ENCODE assay signal across 29 mouse cellular contexts in genomic region chr16:23397931-23398330, GRCm38 (mm10). TPM values are rescaled to one million over a fixed set of nuclear protein-coding genes. Genes with fewer than 3 reads are reported as not detected.
DNase-seq lines count a peak whose midpoint lies in the region; TF ChIP-seq lines count a peak whose summit lies in the region.
"Had no signal": no experiment of that assay in that cellular context is flagged by ENCODE, and none has a peak within 500 bp of the region (broad histone marks: within the 10 kb centered on the region; RNA-seq: fewer than 3 reads in every experiment).

No protein-coding gene starts in this region.

- no peak overlapping the region for H3K4me3 ChIP-seq in CH12.LX (replicated peaks in 1 of 3; ENCODE audit: low read depth in 2 of 3, low read length in 2 of 3, poor library complexity in 1 of 3)
- H3K4me3 ChIP-seq: embryonic facial prominence, embryonic 10.5 days; embryonic facial prominence, embryonic 12.5 days; forebrain, embryonic 13.5 days; forebrain, embryonic 15.5 days had no signal

- no peaks in the 10 kb centered on the region for H3K9me3 ChIP-seq in CH12.LX (replicated peaks; ENCODE audit: low read length)
- H3K9me3 ChIP-seq: embryonic facial prominence, embryonic 10.5 days; embryonic facial prominence, embryonic 12.5 days; forebrain, embryonic 13.5 days; forebrain, embryonic 15.5 days had no signal

- peaks cover 0 to 27% of the 10 kb centered on the region in 2 experiments; a peak in 2 of 4 replicates for H3K4me1 ChIP-seq in CH12.LX (ENCODE audit: control insufficient read depth in 1 of 2, insufficient read depth in 2 of 2)
- H3K4me1 ChIP-seq: forebrain, embryonic 13.5 days; forebrain, embryonic 15.5 days had no signal

- in situ Hi-C loops in CH12.LX (cut with MboI; ENCODE audit: low pct_ligation_motif_present, low pct_unique_long_range_greater_than_20kb, low sequenced_read_pairs) = no loop called here

- dilution Hi-C loops in CH12.LX (cut with MboI; ENCODE audit: extremely low pct_ligation_motif_present, extremely low pct_unique_long_range_greater_than_20kb, low sequenced_read_pairs) = no loop called here

- H3K36me3 ChIP-seq in CH12.LX (replicated peaks in 1 of 2; ENCODE audit: control insufficient read depth in 1 of 2, insufficient read depth in 1 of 2, low read length in 1 of 2) = no peaks in the 10 kb centered on the region
- H3K36me3 ChIP-seq: embryonic facial prominence, embryonic 10.5 days; embryonic facial prominence, embryonic 12.5 days; forebrain, embryonic 15.5 days had no signal

- no peaks in the 10 kb centered on the region for H3K79me2 ChIP-seq in CH12.LX (replicated peaks; ENCODE audit: control insufficient read depth, extremely low read depth, insufficient read depth, poor library complexity, severe bottlenecking)

- TF ChIP-seq EP300 in CH12.LX (IDR thresholded peaks at IDR 0.05; ENCODE audit: low read length) = no peak; the same call in 1 of the 2 replicates

- TF ChIP-seq RAD21 in CH12.LX (IDR thresholded peaks at IDR 0.05; ENCODE audit: low read depth, low read length) = no peak

- DNase-seq in 3134 (ENCODE audit: extremely low read depth, insufficient read length, low spot score) (peak; percentile 48), 3T3-L1 (ENCODE audit: low read depth, low spot score) (peak; percentile 70), CH12.LX (ENCODE audit: extremely low read depth) (peak; percentile 34)
- peak; percentile 7 for DNase-seq in Muller cell, postnatal 12 days (ENCODE audit: inconsistent ontology term)
- no peak for DNase-seq in layer of hippocampus, adult 9-11 months
- no peak for DNase-seq in layer of hippocampus, adult 11-12 months (ENCODE audit: low spot score)
- no peak for DNase-seq in embryo, embryonic 10.5 days (ENCODE audit: low spot score)
- DNase-seq in c-Kit-positive CD71-positive TER-119-positive erythroid progenitor cells, embryonic 14.5 days (ENCODE audit: low spot score) = no peak
- DNase-seq: adrenal gland, adult 8-10 months; adrenal gland, postnatal 14 days; adrenal gland, postnatal 36 days; B cell, adult 2 months; cerebellum, adult 11 months; cerebellum, adult 18-20 months; cerebellum, adult 8-10 months; cerebellum, adult 9-11 months; cerebellum, postnatal 14 days; cerebellum, postnatal 36 days; forebrain, postnatal 0 days had no signal

- no peak overlapping the region for H3K9ac ChIP-seq in CH12.LX (ENCODE audit: insufficient read depth, low read depth)
- H3K9ac ChIP-seq: embryonic facial prominence, embryonic 12.5 days; forebrain, embryonic 13.5 days; forebrain, embryonic 15.5 days; forebrain, postnatal 0 days had no signal

- H3K27ac ChIP-seq in CH12.LX (ENCODE audit: insufficient read depth, low read depth) = no peak overlapping the region
- H3K27ac ChIP-seq: embryonic facial prominence, embryonic 10.5 days; embryonic facial prominence, embryonic 12.5 days; forebrain, embryonic 13.5 days; forebrain, embryonic 15.5 days had no signal

- TF ChIP-seq CTCF in CH12.LX (conservative IDR thresholded peaks at IDR 0.05 in 1 of 2, IDR thresholded peaks at IDR 0.05 in 1 of 2; ENCODE audit: low read depth in 2 of 2, low read length in 2 of 2) = no peak

- no peaks in the 10 kb centered on the region for H3K27me3 ChIP-seq in CH12.LX (replicated peaks)
- H3K27me3 ChIP-seq: embryonic facial prominence, embryonic 12.5 days; forebrain, embryonic 13.5 days; forebrain, embryonic 15.5 days; Patski had no signal

- H3K4me2 ChIP-seq in CH12.LX (ENCODE audit: insufficient read depth, low read depth, poor library complexity, severe bottlenecking) = no peak overlapping the region
- H3K4me2 ChIP-seq: embryonic facial prominence, embryonic 12.5 days; forebrain, embryonic 13.5 days; forebrain, embryonic 15.5 days had no signal

- TF ChIP-seq POLR2A in CH12.LX (IDR thresholded peaks at IDR 0.05; ENCODE audit: low read depth, low read length) = no peak

TF ChIP-seq in CH12.LX, 34 proteins besides CTCF, POLR2A, EP300 and RAD21:
- TF ChIP-seq E2F4 (IDR thresholded peaks at IDR 0.05; ENCODE audit: insufficient replicate concordance, low read depth, low read length) = no peak
- no peak for TF ChIP-seq SMC3 (IDR thresholded peaks at IDR 0.05; ENCODE audit: low read depth, low read length)
- TF ChIP-seq MAFK (IDR thresholded peaks at IDR 0.05; ENCODE audit: insufficient replicate concordance, low read length) = peak; percentile 75
- TF ChIP-seq KAT2A (IDR thresholded peaks at IDR 0.05; ENCODE audit: insufficient replicate concordance, low read length) = no peak

RNA-seq across cellular contexts. Expression of gene Rtp1, which starts 31.0 kb away (rescaled TPM):
- not detected in 2 replicates for total RNA-seq in CH12.LX (2012; rRNA removed)
- not detected in 2 replicates for total RNA-seq in CH12.LX (2014; rRNA removed)
- polyA plus RNA-seq in CH12.LX (2012; ENCODE audit: insufficient read length, low read depth) = not detected in 2 replicates
- total RNA-seq: adrenal gland, adult 18-20 months; adrenal gland, adult 8-10 months; adrenal gland, postnatal 14 days; adrenal gland, postnatal 36 days; common myeloid progenitor, adult 5-6 weeks; ES-E14 had no signal
- polyA plus RNA-seq: activated CD4-positive, CD25-positive, alpha-beta regulatory T cell, adult 4 months; CD4-positive, CD25-positive, alpha-beta regulatory T cell, adult 4 months; embryonic facial prominence, embryonic 10.5 days; forebrain, embryonic 13.5 days; Patski had no signal

Comparison
In these comparisons a context has a peak if more than half of its experiments do, and no peak if none do; other contexts are left out.
1. DNase-seq: peak in 3134 (single experiment), 3T3-L1 (single experiment), CH12.LX (single experiment) and Muller cell, postnatal 12 days (single experiment); none in layer of hippocampus, adult 9-11 months (single experiment), layer of hippocampus, adult 11-12 months (single experiment), embryo, embryonic 10.5 days (single experiment) and c-Kit-positive CD71-positive TER-119-positive erythroid progenitor cells, embryonic 14.5 days (single experiment).